Mouse (Mus musculus) left cerebral cortex, adult 11 months (tissue): ENCODE measurements around the gene Gsta1.
A peak's percentile ranks its signal among the peaks of the same experiment; 100 is the strongest.
"Not testable (repeated sequence)": the region's sequence is repeated elsewhere in the genome, so short reads cannot be mapped to it uniquely, and the experiment has no call there.

ENCODE experiments used
- DNase-seq: peaks from one replicate; pipeline ENCODE4 v3.0.0; 2022; ENCODE audit warnings: low spot score

The Gsta1 gene

DNA sequence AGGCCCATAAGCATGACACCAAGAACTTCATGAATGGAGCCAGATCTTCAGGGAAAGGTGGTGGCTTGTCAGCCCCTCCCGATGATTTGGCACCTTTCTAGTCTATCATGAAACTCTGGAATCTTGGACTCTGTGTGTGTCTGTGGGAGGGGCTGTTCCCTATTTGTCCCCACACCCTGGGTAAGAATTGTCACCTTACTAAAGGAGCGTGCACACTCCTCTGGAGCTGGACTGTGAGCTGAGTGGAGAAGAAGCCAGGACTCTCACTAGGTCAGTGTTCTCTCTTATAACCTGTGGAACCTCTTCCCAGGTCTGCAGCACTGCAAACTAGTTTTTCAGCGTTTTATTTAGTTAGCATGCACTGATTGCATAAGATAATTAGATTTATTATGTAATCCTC lies at the start of gene Gsta1:
Gsta1 (plus strand) TSS at position 196 of the 400 bp plus-strand sequence.
- DNase-seq, result not testable (repeated sequence)

- DNase-seq, result not testable (repeated sequence)
Observed at GRCm38 (mm10) chr9:78182474-78182873, 48.0 kb upstream of the Gsta1 start, which contains the start of gene Gsta4. TSS of gene Gsta4 (plus strand) at chr9:78182774.

DNA sequence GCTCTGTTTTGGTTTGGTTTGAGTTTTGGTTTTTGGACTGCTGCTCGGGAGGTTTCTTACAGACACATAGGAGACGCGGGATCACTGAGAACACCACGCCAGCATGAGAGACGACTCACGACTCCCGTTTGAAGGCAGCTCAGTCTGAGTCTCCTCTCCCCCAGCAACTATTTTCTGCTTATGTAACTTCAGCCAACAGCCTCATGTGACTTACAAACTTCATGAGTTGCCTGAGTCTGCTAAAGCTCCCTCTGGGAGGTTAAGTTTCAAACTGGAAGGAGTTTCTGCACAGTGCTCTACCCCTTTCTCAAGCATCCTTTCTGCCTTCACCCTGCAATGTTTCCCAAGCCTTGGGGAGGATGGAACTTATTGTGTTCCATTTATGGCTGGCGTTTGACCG lies 44.8 kb upstream of the Gsta1 start:
- no peak for DNase-seq

DNA sequence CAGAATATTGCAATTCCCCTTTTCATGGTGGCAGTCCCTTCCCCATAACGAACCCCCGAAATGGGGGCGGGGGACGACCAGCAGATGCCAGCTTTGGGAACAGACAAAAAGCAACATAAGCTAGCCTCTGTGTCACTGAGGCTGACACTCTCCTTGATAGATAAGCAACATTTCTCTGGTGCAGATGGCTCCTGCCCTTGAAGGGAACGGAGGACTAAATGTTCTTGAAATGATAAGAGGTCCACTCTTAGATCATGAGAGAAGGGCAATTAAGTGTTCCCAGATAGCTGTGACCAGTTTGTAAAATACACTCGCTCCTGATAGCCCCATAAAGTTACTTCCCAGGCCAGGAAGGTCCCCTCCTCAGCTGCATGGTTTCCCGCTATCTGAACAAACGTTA lies 41.5 kb upstream of the Gsta1 start:
- no peak for DNase-seq

DNA sequence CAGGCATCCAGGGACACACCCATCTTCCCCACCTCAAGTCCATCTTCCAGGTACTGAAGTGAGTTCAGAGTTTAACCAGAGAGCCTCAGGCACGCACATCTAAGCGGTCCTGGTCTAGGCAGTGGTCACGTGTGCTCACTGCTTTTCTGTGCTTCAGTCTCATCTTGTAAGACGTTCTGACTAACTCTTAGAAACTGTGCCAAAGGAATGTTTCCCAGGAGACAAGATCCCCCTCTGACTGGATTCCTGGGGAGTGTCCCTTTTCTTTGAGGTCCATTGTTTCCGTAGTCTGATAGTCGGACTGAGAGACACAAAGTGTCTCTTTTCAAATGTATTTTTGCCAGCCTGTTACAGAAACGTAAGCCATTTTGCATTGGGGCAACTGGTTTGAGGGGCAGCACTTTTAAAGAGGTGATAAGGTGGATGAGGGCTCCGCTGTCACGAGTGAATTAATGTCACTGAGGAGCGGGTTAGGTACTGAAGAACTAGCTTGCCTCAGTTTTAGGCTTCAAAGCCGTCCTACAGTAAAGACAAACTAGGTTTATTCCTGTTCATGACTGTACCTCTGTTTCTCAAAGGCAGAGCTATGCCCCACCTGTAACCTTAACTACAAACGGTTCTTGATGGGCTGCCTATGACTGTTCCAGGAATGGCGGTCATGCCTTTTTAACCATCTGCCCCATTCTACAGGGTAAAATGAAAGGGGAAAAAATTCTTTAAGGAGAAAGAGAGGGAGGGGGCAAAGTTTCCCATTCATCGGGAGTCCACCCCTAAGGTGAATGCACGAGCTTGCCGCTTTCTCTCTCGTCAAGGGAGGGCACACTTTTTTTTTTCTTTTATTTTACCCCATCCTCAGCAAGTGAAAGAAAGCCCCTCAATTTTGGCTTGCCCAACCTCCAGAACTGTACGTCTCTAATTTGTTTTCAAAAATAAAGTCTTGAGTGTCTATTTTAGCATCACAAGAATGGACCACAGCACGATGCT lies 39.5 kb upstream of the Gsta1 start:
- DNase-seq, result no peak

DNA sequence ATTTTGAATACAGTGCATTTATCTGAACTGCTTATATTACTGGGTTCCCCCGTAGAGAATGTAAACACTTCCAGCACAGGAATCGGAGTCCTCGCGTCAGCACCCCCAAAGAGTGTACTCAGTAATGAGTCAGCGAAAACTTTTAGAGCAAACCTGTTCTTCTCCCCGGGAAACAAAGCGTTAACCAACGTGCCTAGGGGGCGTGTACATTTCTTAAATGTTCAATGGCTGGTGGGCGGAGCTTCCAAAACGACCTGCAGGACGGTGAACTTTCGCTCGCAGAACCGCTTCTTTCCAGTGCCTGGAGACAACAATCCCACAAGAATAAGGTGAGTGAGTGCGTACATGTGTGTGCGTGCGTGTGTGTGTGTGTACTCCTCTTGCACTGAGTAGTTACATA lies 38.7 kb upstream of the Gsta1 start:
- DNase-seq, result no peak

DNA sequence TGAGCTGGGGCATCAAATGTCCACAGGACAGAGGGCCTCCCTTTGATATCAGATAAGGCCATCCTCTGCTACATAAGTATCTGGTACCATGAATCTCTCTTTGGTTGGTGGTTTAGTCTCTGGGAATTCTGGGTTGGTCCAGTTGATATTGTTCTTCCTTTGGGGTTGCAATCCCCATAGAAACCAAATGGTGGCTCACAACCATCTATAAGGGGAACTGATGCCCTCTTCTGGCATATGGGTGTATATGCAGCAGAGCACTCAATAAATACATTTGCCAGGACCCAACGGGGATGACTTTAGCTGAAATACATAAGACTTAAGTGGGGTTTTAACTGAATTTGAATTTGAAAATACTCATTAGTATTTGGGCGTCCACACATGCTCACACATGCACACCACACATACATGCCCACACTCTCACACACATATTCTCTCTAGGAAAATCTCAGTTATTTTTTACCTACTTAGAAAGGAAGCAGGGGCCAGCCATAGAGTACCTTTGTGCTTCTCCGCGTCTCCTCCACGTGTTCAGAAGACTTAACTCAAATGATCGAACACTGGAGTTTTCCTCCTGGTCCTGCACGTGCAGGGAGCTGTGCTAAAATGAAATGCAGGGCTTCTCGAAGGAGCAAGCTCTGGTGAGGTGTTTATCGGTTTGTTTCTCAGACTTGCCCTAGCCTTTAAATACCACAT lies 36.4 kb upstream of the Gsta1 start:
- DNase-seq, result peak; percentile 44

DNA sequence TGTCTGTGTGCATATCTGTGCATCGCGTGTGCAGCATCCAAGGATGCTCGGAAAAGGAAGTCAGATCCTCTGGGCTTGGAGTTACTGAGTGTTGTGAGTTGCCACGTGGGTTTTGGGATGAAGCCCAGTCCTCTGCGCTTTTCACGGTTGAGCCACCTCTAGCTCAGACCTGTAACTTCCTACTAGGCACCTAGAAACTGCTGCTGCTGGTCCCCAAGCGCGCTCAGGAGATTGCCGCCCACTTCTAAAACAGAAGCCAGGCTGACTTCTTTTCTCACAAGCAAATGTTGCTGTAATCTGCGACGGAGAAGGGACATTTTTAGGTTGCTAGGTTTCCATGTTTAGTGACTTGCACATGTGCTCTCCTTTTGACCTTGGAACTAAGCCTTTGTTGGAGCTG lies 35.4 kb upstream of the Gsta1 start:
- DNase-seq, result no peak

- DNase-seq, result no peak
Observed at GRCm38 (mm10) chr9:78197801-78198200, 32.7 kb upstream of the Gsta1 start.

DNA sequence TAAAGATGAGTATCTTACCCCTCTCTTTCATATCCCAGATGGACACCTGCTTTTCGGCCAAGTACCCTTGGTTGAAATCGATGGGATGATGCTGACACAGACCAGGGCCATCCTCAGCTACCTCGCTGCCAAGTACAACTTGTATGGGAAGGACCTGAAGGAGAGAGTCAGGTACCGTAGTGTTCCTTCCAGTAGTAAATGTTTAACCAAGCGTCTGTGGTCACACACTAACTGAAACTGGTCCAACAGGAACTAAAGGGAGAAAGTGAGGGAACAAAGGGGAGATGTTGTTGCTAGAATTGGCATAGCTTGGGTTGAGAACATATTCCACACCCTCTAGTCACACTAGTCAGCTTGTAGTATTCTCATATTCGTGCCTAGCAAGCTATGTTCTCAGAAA lies 26.3 kb upstream of the Gsta1 start:
- no peak for DNase-seq

DNA sequence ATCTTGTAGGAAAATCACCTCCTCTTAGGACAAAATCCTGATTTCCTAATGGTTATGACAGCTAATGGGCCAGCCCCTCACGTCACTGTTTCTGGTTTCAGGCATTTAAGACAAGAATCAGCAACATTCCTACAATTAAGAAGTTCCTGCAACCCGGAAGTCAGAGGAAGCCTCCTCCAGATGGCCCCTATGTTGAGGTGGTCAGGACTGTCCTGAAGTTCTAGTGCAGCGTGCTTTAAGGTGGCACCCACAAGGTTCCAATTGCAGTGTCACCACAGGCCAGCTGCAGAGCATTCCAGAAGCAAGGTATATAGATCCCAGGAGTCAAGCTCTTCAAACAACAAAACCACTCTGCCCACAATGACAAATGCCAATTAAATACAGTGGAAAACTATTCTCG lies 21.5 kb upstream of the Gsta1 start:
- no peak for DNase-seq

DNA sequence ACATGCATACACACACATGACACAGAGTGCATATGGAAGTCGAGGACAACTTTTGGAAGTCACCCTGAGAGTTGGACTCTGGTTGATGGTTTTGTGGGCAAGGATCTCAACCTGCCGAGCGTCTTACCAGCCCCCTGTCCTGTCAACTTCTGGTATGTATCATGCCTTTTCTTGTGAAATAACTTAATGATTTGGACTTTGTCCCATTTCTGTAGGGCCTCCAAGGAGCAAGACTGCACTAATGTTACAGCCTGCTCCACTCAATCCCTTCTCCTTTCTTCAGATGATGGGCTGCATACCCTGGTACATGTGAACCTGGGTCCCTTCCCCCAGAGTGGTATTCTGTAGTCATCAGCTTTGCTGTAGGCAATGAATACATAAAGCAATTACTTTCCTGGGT lies 20.4 kb upstream of the Gsta1 start:
- DNase-seq, result no peak

DNA sequence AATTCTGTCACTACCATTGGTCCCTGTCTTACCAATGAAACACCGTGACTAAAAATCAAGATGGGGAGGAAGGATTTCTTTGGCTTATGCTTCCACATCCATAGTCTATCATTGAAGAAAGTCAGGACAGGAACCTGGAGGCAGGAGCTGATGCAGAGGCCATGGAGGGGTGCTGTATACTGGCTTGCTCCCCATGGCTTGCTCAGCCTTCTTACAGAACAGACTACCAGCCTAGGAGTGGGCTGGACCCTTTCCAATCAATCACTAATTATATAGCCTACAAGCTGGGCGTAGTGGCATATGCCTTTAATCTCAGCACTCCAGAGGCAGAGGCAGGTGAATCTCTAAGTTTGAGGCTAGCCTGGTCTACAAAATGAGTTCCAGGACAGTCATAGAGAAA lies 19.6 kb upstream of the Gsta1 start:
- DNase-seq, result no peak

DNA sequence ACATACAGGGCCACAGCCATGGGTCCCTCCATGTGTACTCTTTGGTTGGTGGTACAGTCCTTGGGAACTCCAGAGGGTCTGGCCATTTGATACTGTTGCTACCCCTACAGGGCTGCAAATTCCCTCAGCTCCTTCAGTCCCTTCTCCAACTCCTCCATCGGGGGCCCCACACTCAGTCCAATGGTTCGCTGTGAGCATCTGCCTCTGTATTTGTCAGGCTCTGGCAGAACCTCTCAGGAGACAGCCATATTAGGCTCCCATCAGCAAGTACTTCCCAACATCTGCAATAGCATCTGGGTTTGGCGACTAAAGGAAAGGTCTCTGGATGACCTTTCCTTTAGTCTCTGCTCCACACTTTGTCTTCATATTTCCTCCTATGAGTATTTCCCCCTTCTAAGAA lies 18.9 kb upstream of the Gsta1 start:
- no peak for DNase-seq

GRCm38 (mm10) chr9:78212341-78213049 lies 18.0 kb upstream of the Gsta1 start:
- DNase-seq, result no peak

DNA sequence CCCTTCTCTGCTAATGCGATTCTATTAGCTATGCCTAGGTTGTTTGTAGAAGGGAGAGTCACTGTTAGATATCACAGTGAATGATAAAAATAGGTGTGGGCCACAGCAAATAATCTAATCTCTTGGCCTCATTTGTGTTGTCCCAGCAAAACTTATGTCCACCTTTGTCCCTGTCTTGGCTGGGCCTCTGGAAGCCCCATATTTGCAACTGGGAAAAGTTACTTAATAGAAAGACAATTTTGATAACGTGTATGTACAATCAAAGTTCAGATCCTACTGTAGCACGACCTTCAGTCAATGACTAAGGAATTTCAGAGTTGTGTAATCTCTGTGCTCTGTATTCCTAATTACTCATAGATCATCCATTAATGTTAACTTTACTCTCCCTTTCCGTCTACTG lies 13.4 kb upstream of the Gsta1 start:
- DNase-seq, result no peak

- DNase-seq, result no peak
Observed at GRCm38 (mm10) chr9:78222616-78223015, 7.8 kb upstream of the Gsta1 start.

DNA sequence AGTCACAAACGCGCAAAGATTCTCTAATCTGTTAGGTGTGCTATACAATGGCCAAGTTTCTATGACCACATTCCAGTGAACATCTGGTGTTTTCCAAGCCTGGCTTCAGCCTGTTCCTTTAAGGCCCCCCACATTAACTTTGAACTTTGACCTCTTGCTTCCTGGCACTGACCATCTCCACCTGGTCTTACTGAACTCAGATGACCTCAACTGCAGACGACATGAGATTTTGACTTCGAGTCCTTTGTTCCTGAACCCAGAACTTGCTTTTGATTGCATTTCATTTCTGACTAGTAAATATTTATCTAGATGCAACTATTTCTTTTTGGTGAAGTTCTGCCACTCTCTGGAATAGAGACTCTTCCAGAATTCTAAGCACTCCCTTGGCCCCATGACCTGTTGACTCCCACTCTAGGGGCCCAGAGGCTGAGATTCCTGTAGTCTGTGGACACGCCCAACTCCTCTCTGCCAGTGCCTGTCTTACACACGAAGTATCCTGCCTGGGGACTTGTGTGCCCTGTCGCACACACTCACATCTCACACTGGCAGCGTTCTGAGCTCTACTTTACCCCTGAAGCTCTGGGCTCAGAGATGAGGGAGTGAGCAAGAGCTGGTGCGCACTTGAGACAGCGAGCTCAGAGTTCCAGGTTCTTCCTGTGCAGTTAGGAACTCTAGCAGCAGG lies 7.1 kb upstream of the Gsta1 start:
- DNase-seq, result no peak

DNA sequence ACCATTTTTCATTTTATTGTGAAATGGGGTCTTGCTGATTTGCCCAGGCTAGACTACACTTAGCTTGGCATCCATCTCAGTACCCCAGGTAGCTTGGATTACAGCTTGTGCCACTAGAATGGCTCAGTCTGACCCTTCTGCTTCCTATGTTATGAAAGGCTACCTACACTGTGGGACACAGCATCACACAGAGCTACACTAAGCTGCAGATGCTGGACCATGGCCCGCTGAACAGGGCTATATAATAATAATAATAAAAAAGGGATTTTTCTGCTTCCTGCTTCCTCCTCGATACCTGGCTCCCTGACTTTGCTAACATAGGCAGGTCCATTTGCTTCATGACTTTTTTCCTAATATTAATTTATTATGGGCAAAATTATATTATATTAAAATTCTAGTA lies 6.0 kb upstream of the Gsta1 start:
- no peak for DNase-seq

GRCm38 (mm10) chr9:78225304-78225703 lies 5.2 kb upstream of the Gsta1 start:
- no peak for DNase-seq

- no peak for DNase-seq
Observed at GRCm38 (mm10) chr9:78228122-78228521, 2.3 kb upstream of the Gsta1 start.

DNA sequence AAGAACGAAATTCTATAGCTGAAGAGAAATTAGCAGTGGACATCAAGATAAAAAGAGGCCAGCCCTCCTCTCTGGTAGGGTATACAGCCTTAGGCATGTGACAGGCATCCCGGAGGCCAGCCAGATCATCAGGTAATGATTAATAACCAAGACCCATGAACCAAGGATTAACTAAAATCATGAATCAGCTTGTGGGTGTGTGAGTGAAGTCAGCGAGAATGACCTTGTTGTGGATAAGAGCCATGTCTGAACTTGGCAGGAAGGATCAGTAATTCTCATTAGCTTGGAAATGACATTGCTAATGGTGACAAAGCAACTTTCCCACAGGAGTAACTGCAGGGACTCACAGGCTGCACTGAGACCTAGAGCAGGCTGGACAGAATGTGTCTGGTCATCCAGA lies 798 bp upstream of the Gsta1 start:
- DNase-seq, result not testable (repeated sequence)
